Mouse (Mus musculus) heart, embryonic 15.5 days (tissue): Measurements from ENCODE around the gene Nrip3. TPM values are rescaled to one million over a fixed set of nuclear protein-coding genes. Genes with fewer than 3 reads are reported as not detected.

Experiments
- ATAC-seq: fragments of 200-750 bp; cut with Nextera tagmentation; replicated peaks from 2 replicates; pipeline ENCODE4 v1.8.0; 2017; ENCODE audit warnings: low read depth, moderate TSS enrichment; ENCODE audit not compliant: insufficient number of reproducible peaks, insufficient read depth, low FRiP score
- H3K27ac ChIP-seq: fragments of 300-500 bp; sonication (generic); 2 replicates; pipeline ENCODE4 v1.5.1; 2015; ENCODE audit warnings: mild to moderate bottlenecking, inconsistent platforms
- H3K27me3 ChIP-seq: fragments of 300-500 bp; sonication (generic); 2 replicates; pipeline ENCODE4 v1.6.1; 2015; ENCODE audit warnings: inconsistent platforms
- H3K36me3 ChIP-seq: fragments of 300-500 bp; sonication (generic); 2 replicates; pipeline ENCODE4 v1.6.1; 2015; ENCODE audit warnings: mild to moderate bottlenecking, inconsistent platforms
- H3K4me1 ChIP-seq: fragments of 300-500 bp; sonication (generic); replicated peaks from 2 replicates; pipeline ENCODE4 v1.6.1; 2015; ENCODE audit warnings: inconsistent platforms
- H3K4me2 ChIP-seq: fragments of 300-500 bp; sonication (generic); 2 replicates; pipeline ENCODE4 v1.6.1; 2015; ENCODE audit warnings: inconsistent platforms, mild to moderate bottlenecking, moderate library complexity
- H3K4me3 ChIP-seq: fragments of 300-500 bp; sonication (generic); 2 replicates; pipeline ENCODE4 v1.5.1; 2015; ENCODE audit warnings: mild to moderate bottlenecking, inconsistent platforms
- H3K9ac ChIP-seq: fragments of 300-500 bp; sonication (generic); 2 replicates; pipeline ENCODE4 v1.6.1; 2015; ENCODE audit warnings: mild to moderate bottlenecking, inconsistent platforms
- H3K9me3 ChIP-seq: fragments of 300-500 bp; sonication (generic); replicated peaks from 2 replicates; pipeline ENCODE4 v1.6.1; 2016; ENCODE audit warnings: inconsistent platforms
- WGBS: fragments of 180-500 bp; shearing (Covaris S2); methylation state at CpG from one replicate; pipeline ENCODE4 v1.1.7; 2015; ENCODE audit warnings: mixed read lengths; 5-methylcytosine and 5-hydroxymethylcytosine counted together
- polyA plus RNA-seq: library from polyadenylated mRNA; unstranded; fragments of >200 nt; fragmentation: Nextera tagmentation; extraction: Ambion mirVana; gene quantifications from 2 replicates; pipeline ENCODE4 v1.2.1, GENCODE M21; 2015

The Nrip3 gene
- polyA plus RNA-seq, 1 experiment from 2014 or later: 0.26 TPM

GRCm38 (mm10) chr7:109800626-109801025, 18.8 kb upstream of the Nrip3 start:
- no peak for ATAC-seq
- WGBS: 85% methylated on average over 4 of the region's 4 CpGs

GRCm38 (mm10) chr7:109799168-109799567, 17.3 kb upstream of the Nrip3 start:
- Histone ChIP-seq H3K4me1 (peaks cover 43% of the 10 kb centered on the region), H3K36me3 (no peaks in the 10 kb centered on the region), H3K27ac (no peak overlapping the region), H3K9ac (no peak overlapping the region), H3K4me3 (no peak overlapping the region), H3K9me3 (no peaks in the 10 kb centered on the region), H3K27me3 (no peaks in the 10 kb centered on the region), H3K4me2 (no peak overlapping the region)
- 54% methylated on average over 11 of the region's 11 CpGs for WGBS
- ATAC-seq: no peak

More at GRCm38 (mm10) chr7:109800626-109801025, 18.8 kb upstream of the Nrip3 start:
- no peaks in the 10 kb centered on the region for H3K9me3 ChIP-seq
- H3K4me1 ChIP-seq: peaks cover 32% of the 10 kb centered on the region
- H3K27ac ChIP-seq: no peak overlapping the region
- H3K27me3 ChIP-seq: no peaks in the 10 kb centered on the region
- no peak overlapping the region for H3K4me3 ChIP-seq
- no peak overlapping the region for H3K9ac ChIP-seq
- no peak overlapping the region for H3K4me2 ChIP-seq
- no peaks in the 10 kb centered on the region for H3K36me3 ChIP-seq

DNA sequence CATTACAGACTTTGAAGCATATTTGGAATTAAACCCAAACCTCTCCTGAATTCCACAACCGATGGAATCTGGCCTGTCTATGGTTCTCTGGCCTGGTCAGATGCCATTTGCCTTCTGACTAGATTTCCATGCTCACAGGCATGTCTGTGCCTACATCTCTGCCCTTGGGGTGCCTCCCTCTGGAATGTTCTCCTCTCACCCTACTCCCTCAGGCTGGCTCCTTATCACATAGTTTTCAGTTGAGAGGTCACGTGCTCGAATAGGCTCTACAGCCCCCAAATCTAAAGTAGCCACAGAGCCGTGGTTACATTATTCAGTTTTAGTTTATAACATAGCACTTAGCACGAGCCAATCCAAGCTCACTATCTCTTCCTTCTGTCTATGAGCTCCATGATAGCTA, 13.7 kb upstream of the Nrip3 start:
- peak; percentile 70 for ATAC-seq
- Histone ChIP-seq H3K27me3 (no peaks in the 10 kb centered on the region), H3K27ac (peak overlapping the region; percentile 81), H3K9ac (no peak overlapping the region), H3K4me2 (0 out of 2 replicates have a peak overlapping the region, but pooled peaks have one; percentile 11), H3K9me3 (no peaks in the 10 kb centered on the region), H3K4me3 (no peak overlapping the region), H3K36me3 (no peaks in the 10 kb centered on the region), H3K4me1 (peaks cover 26% of the 10 kb centered on the region)
- WGBS: 22% methylated on average over 5 of the region's 5 CpGs

- ATAC-seq: no peak
- Histone ChIP-seq H3K4me2 (no peak overlapping the region), H3K4me3 (no peak overlapping the region), H3K36me3 (no peaks in the 10 kb centered on the region), H3K4me1 (peaks cover 26% of the 10 kb centered on the region), H3K27ac (peak overlapping the region; percentile 81; the same call in 1 of the 2 replicates), H3K9me3 (no peaks in the 10 kb centered on the region), H3K27me3 (no peaks in the 10 kb centered on the region), H3K9ac (no peak overlapping the region)
- WGBS: 81% methylated on average over 2 of the region's 2 CpGs
These were observed 12.7 kb upstream of the Nrip3 start for GRCm38 (mm10) chr7:109794556-109794955.

- no peak for ATAC-seq
- WGBS: 68% methylated on average over 2 of the region's 2 CpGs
- H3K4me1 ChIP-seq: peaks cover 21% of the 10 kb centered on the region
- H3K27me3 ChIP-seq: no peaks in the 10 kb centered on the region
- no peak overlapping the region for H3K27ac ChIP-seq
- H3K4me3 ChIP-seq: no peak overlapping the region
- H3K9ac ChIP-seq: no peak overlapping the region
- no peak overlapping the region for H3K4me2 ChIP-seq
- H3K36me3 ChIP-seq: no peaks in the 10 kb centered on the region
- H3K9me3 ChIP-seq: no peaks in the 10 kb centered on the region
These were observed 10.9 kb upstream of the Nrip3 start for GRCm38 (mm10) chr7:109792759-109793158.

GRCm38 (mm10) chr7:109790818-109791217, 9.0 kb upstream of the Nrip3 start:
- no peak overlapping the region for H3K4me3 ChIP-seq
- H3K36me3 ChIP-seq: no peaks in the 10 kb centered on the region
- peaks cover 22% of the 10 kb centered on the region for H3K4me1 ChIP-seq
- no peaks in the 10 kb centered on the region for H3K9me3 ChIP-seq
- no peak overlapping the region for H3K9ac ChIP-seq
- H3K27me3 ChIP-seq: no peaks in the 10 kb centered on the region
- WGBS: 70% methylated on average over 3 of the region's 3 CpGs
- H3K27ac ChIP-seq: no peak overlapping the region
- no peak overlapping the region for H3K4me2 ChIP-seq
- ATAC-seq: no peak

GRCm38 (mm10) chr7:109787860-109788259, 6.0 kb upstream of the Nrip3 start:
- Histone ChIP-seq H3K9me3 (no peaks in the 10 kb centered on the region), H3K4me1 (0 out of 2 replicates have a peak, but pooled peaks cover 8% of the 10 kb centered on the region), H3K4me3 (no peak overlapping the region), H3K27me3 (peaks cover 12% of the 10 kb centered on the region), H3K9ac (no peak overlapping the region), H3K27ac (no peak overlapping the region), H3K4me2 (no peak overlapping the region), H3K36me3 (no peaks in the 10 kb centered on the region)
- 76% methylated on average over 2 of the region's 2 CpGs for WGBS
- no peak for ATAC-seq

GRCm38 (mm10) chr7:109783281-109783680, 1.5 kb upstream of the Nrip3 start:
- Histone ChIP-seq H3K4me1 (peaks cover 25% of the 10 kb centered on the region), H3K9ac (no peak overlapping the region), H3K9me3 (no peaks in the 10 kb centered on the region), H3K36me3 (no peaks in the 10 kb centered on the region), H3K4me3 (no peak overlapping the region), H3K27ac (no peak overlapping the region), H3K27me3 (peaks cover 54% of the 10 kb centered on the region), H3K4me2 (no peak overlapping the region)
- WGBS: 35% methylated on average over 7 of the region's 7 CpGs
- ATAC-seq: no peak

- WGBS: under 1% methylated on average over 24 of the region's 24 CpGs
These were observed 747 bp downstream of the Nrip3 start for GRCm38 (mm10) chr7:109781087-109781469.

DNA sequence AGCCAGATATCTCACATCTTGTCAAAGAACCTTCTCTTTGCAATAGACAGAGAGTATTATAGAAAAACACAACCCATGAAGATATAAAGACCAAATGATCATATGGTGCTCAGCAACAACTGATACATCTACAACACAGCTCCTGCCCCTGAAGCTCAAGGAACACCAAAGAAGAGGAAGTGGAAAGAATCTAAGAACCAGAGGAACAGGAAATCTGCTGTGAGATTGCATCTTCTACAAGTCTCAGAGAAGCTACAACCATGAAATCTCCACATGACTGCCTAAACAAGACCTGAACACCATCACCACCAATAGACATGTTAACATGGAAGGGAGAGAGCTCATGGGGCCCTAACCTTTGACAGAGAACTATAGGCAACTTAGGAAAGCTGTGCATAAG, 9.6 kb downstream of the Nrip3 start:
- Histone ChIP-seq H3K9ac (no peak overlapping the region), H3K27me3 (no peaks in the 10 kb centered on the region), H3K9me3 (no peaks in the 10 kb centered on the region), H3K27ac (no peak overlapping the region), H3K4me3 (no peak overlapping the region), H3K36me3 (no peaks in the 10 kb centered on the region), H3K4me1 (no peaks in the 10 kb centered on the region), H3K4me2 (no peak overlapping the region)
- ATAC-seq: no peak

More at GRCm38 (mm10) chr7:109781087-109781469, 747 bp downstream of the Nrip3 start:
- H3K4me1 ChIP-seq: peaks cover 21% of the 10 kb centered on the region
- ATAC-seq: peak; percentile 58
- H3K27me3 ChIP-seq: peaks cover 57% of the 10 kb centered on the region
- peak overlapping the region; percentile 47 for H3K9ac ChIP-seq
- H3K4me2 ChIP-seq: peak overlapping the region; percentile 97
- H3K9me3 ChIP-seq: no peaks in the 10 kb centered on the region
- H3K27ac ChIP-seq: no peak overlapping the region
- peak overlapping the region; percentile 55 for H3K4me3 ChIP-seq
- H3K36me3 ChIP-seq: no peaks in the 10 kb centered on the region

DNA sequence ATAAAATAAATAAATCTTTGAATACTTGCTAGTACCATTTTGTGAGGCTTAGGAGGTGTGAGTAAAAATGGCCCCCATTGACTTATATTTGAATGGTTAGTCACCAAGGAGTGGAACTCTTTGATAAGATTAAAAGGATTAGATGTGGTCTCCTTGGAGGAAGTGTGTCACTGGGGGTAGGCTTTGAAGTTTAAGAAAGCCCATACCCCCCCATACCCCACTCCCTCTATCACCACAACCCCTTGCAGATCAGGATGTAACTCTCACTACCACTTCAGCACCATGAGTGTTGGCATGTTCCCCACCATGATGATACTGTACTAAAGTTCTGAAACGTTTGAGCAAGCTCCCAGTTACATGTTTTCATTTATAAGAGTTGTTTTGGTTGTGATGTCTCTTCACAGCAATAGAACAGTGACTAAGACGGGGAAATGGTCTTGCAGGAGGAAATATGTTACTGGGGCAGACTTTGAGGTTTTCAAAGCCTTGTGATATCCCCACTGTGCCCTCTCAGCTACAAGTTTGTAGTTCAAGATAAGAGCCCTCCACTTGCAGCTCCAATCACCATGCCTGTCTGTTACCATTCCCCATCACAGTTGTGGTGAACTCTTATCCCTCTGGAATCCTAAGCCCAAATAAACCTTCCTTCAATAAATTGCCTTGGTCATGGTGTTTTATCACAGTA, 13.0 kb downstream of the Nrip3 start:
- ATAC-seq: no peak
- Histone ChIP-seq H3K4me1 (no peaks in the 10 kb centered on the region), H3K36me3 (no peaks in the 10 kb centered on the region), H3K4me2 (no peak overlapping the region), H3K9me3 (no peaks in the 10 kb centered on the region), H3K4me3 (no peak overlapping the region), H3K27ac (no peak overlapping the region), H3K9ac (no peak overlapping the region), H3K27me3 (no peaks in the 10 kb centered on the region)
- WGBS: 38% methylated on average over 2 of the region's 2 CpGs
